Mouse (Mus musculus): ENCODE data around the gene Hist1h4c. TPM values are rescaled to one million over a fixed set of nuclear protein-coding genes. Genes with fewer than 3 reads are reported as not detected.
"Not testable (repeated sequence)": the region's sequence is repeated elsewhere in the genome, so short reads cannot be mapped to it uniquely, and the experiment has no call there.

The Hist1h4c gene
- 622 and 783 TPM in 2 replicates for total RNA-seq (2014; rRNA removed)
- 1.5 and 2.2 TPM in 2 replicates for polyA plus RNA-seq (2015; fragmentation: Nextera tagmentation; extraction: Ambion mirVana)

DNA sequence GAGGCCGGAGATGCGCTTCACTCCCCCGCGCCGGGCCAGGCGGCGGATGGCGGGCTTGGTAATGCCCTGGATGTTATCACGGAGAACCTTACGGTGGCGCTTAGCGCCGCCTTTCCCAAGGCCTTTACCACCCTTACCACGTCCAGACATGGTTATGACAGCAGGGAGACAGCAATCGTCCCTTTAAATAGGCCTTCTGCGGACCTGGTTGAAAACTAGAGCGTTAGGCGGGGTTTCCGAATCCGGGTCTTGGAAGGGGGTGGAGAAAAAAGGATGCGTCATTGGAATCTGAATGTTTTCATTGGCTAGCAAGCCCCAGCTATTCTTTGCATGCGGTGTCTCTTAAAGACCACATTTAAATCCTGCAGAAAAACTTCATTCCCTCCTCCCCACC lies at the start of gene Hist1h4c:
Gene Hist1h4c (minus strand): TSS at position 155 of the 394 bp plus-strand sequence.
- H3K4me3 ChIP-seq (ENCODE audit: low read depth, low read length), result peak within 1 kb of the TSS; percentile 43
- 0% methylated on average over 16 of the region's 22 CpGs for WGBS
- peak within 1 kb of the TSS; percentile 59 for H3K4me2 ChIP-seq (ENCODE audit: low read depth, low read length, poor library complexity, severe bottlenecking)
- H3K27me3 ChIP-seq (ENCODE audit: insufficient read depth, low read length), result no peaks in the 10 kb centered on the region
- DNase-seq (ENCODE audit: low spot score) (peak; percentile 98), ATAC-seq (ENCODE audit: low FRiP score) (peak; percentile 97)
- no peaks in the 10 kb centered on the region for H3K4me1 ChIP-seq (ENCODE audit: insufficient read depth, low read length)
- H3K9me3 ChIP-seq (ENCODE audit: low read length), result no peaks in the 10 kb centered on the region
- TF ChIP-seq CTCF (IDR thresholded peaks at IDR 0.05), result peak; percentile 21
- H3K9ac ChIP-seq (replicated peaks; ENCODE audit: low read length, poor library complexity, severe bottlenecking), result peak within 1 kb of the TSS; percentile 56
- peak within 1 kb of the TSS; percentile 78 for H3K27ac ChIP-seq (ENCODE audit: low read depth, low read length)
- no peaks in the 10 kb centered on the region for H3K36me3 ChIP-seq (ENCODE audit: insufficient read depth, low read length)

DNA sequence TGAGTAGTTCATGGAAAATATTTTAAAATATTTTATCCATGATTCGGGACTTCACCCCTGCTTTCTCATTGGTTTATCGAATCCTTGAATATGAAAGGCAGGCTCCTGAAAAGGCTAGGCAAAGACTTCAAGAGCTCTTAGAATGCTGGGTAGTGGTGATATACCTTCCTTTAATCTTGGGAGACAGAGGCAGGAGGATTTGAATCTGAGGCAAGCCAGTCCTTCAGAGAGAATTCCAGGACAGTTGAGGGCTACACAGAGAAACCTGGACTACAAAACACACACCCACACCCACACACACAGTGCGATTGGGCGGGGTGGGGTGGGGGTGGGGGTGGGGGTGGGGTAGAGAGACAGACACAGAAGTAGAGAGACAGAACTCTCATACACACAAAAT lies 49.6 kb upstream of the Hist1h4c start:
- Histone ChIP-seq H3K27ac (ENCODE audit: low read depth, low read length) (no peak overlapping the region), H3K4me3 (ENCODE audit: low read depth, low read length) (no peak overlapping the region), H3K27me3 (ENCODE audit: insufficient read depth, low read length) (no peaks in the 10 kb centered on the region), H3K9ac (replicated peaks; ENCODE audit: low read length, poor library complexity, severe bottlenecking) (no peak overlapping the region), H3K4me2 (ENCODE audit: low read depth, low read length, poor library complexity, severe bottlenecking) (no peak overlapping the region), H3K36me3 (ENCODE audit: insufficient read depth, low read length) (no peaks in the 10 kb centered on the region), H3K9me3 (ENCODE audit: low read length) (no peaks in the 10 kb centered on the region), H3K4me1 (ENCODE audit: insufficient read depth, low read length) (0 out of 2 replicates have a peak, but pooled peaks cover 3% of the 10 kb centered on the region)
- WGBS, result 2% methylated on average over 4 of the region's 4 CpGs
- DNase-seq (ENCODE audit: low spot score), result no peak
- no peak for ATAC-seq (ENCODE audit: low FRiP score)
- TF ChIP-seq CTCF (IDR thresholded peaks at IDR 0.05), result no peak

DNA sequence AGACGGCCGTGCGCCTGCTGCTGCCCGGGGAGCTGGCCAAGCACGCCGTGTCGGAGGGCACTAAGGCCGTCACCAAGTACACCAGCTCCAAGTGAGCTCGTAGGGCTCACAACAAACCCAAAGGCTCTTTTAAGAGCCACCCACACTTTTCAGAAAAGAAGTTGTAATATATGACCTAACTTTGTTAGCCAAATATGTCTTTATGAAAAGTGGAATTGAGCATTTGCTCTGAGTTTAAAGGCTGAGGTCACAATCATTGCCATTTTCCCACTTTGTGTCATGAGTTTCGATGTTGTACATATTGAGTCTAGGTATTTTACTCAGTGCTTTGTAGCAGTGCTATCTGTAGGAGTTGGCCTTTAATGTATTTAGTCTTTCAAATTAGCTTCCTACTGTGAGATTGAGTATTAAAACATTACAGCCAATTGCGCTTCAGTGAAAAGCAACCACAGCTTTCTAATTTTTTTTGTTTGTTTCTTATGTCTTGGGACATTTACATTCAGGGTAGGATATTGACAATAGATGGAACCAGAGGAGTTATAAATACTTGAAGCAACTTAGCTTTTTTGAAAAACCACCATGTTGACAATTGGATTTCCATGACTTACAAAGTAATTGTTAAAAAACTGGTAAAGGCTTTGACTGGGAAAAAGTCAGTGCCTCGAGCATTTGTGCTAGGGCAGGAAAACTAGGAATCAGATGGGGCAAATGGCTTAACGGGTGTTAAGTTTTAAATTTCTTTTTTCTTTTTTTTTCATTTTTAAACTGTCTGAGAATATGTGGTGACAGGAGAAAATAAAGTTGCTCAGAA lies 49.0 kb upstream of the Hist1h4c start:
- no peak for ATAC-seq (ENCODE audit: low FRiP score)
- Histone ChIP-seq H3K4me1 (ENCODE audit: insufficient read depth, low read length) (0 out of 2 replicates have a peak, but pooled peaks cover 3% of the 10 kb centered on the region), H3K27me3 (ENCODE audit: insufficient read depth, low read length) (no peaks in the 10 kb centered on the region), H3K27ac (ENCODE audit: low read depth, low read length) (peak overlapping the region; percentile 47), H3K4me2 (ENCODE audit: low read depth, low read length, poor library complexity, severe bottlenecking) (peak overlapping the region; percentile 69), H3K9me3 (ENCODE audit: low read length) (no peaks in the 10 kb centered on the region), H3K4me3 (ENCODE audit: low read depth, low read length) (peak overlapping the region; percentile 37), H3K9ac (replicated peaks; ENCODE audit: low read length, poor library complexity, severe bottlenecking) (no peak overlapping the region), H3K36me3 (ENCODE audit: insufficient read depth, low read length) (no peaks in the 10 kb centered on the region)
- no peak for TF ChIP-seq CTCF (IDR thresholded peaks at IDR 0.05)
- 2% methylated on average over 9 of the region's 13 CpGs for WGBS
- no peak for DNase-seq (ENCODE audit: low spot score)

DNA sequence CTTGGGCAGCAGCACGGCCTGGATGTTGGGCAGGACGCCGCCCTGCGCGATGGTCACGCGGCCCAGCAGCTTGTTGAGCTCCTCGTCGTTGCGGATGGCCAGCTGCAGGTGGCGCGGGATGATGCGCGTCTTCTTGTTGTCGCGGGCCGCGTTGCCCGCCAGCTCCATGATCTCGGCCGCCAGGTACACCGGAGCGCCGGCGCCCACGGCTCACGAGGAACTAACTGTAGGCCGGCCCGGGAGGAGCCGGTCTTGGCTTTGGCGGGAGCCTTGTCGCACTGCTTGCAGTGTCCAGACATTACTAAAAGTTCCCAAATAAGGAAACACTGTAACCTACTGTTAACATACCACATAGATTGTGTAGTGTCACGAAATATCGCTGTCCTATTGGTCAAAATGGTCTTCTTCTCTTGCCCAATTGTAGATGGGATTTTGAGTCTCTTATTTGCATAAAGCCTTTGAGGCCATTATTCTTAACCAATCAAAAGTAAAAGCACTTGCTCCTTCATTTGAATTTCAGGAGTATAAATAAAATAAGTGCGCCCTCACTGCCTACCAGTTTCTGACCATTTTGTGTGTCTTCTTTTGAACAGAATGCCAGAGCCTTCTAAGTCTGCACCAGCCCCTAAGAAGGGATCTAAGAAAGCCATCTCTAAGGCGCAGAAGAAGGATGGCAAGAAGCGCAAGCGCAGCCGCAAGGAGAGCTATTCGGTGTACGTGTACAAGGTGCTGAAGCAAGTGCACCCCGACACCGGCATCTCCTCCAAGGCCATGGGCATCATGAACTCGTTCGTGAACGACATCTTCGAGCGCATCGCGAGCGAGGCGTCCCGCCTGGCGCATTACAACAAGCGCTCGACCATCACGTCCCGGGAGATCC lies 48.2 kb upstream of the Hist1h4c start, which contains the start of gene Hist1h2bb:
Gene Hist1h2bb (plus strand): TSS at position 534 of the 880 bp plus-strand sequence.
- WGBS, result under 1% methylated on average over 38 of the region's 58 CpGs
- peak; percentile 92 for ATAC-seq (ENCODE audit: low FRiP score)
- not testable (repeated sequence) for H3K9me3 ChIP-seq (ENCODE audit: low read length)

DNA sequence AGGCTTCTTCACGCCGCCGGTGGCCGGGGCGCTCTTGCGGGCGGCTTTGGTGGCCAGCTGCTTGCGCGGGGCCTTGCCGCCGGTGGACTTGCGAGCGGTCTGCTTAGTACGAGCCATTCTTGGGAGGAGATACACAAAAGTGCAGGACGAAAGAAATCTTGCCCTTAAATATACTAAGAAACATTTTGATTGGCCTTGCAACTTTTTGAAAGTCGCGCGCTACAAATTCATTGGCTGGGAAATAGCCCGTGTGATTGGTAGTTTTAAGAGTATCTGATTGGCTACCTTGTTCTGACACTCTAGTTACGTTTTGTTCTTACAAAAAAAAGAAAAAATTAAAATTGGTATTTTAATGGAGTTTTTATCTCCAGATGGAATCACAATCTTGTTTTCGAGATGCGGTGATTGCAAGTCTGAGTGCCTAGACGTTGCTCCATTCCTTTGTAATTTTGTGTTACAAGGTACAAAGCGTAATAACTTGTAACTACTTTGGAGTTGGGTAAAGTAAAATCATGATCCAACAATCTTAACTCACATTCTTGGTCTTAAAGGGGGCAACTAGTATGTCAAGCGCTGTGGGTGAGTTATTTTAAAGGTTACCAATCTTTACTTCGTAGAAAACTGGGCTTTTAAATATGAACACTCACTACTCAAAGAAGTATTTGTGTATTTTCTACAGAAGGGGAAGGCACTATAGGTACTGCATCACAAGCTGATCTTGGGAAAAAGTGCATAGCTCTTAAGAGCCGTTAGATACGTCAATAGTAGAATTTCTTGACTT lies 47.3 kb upstream of the Hist1h4c start, which contains the start of gene Hist1h3c:
Gene Hist1h3c (minus strand): TSS at position 222 of the 781 bp plus-strand sequence.
- no peaks in the 10 kb centered on the region for H3K36me3 ChIP-seq (ENCODE audit: insufficient read depth, low read length)
- H3K27me3 ChIP-seq (ENCODE audit: insufficient read depth, low read length), result no peaks in the 10 kb centered on the region
- no peak within 1 kb of the TSS for H3K9ac ChIP-seq (replicated peaks; ENCODE audit: low read length, poor library complexity, severe bottlenecking)
- no peak for TF ChIP-seq CTCF (IDR thresholded peaks at IDR 0.05)
- peak within 1 kb of the TSS; percentile 37 for H3K4me3 ChIP-seq (ENCODE audit: low read depth, low read length)
- H3K4me2 ChIP-seq (ENCODE audit: low read depth, low read length, poor library complexity, severe bottlenecking), result peak within 1 kb of the TSS; percentile 69
- H3K27ac ChIP-seq (ENCODE audit: low read depth, low read length), result peak within 1 kb of the TSS; percentile 85
- 0 out of 2 replicates have a peak, but pooled peaks cover 3% of the 10 kb centered on the region for H3K4me1 ChIP-seq (ENCODE audit: insufficient read depth, low read length)
- no peaks in the 10 kb centered on the region for H3K9me3 ChIP-seq (ENCODE audit: low read length)
- ATAC-seq (ENCODE audit: low FRiP score) (peak; percentile 81), DNase-seq (ENCODE audit: low spot score) (peak; percentile 95)
- WGBS, result 1% methylated on average over 21 of the region's 28 CpGs

More for the DNA sequence above, 48.2 kb upstream of the Hist1h4c start, which contains the start of gene Hist1h2bb:
- H3K4me3 ChIP-seq (ENCODE audit: low read depth, low read length), result peak within 1 kb of the TSS; percentile 37
- H3K4me2 ChIP-seq (ENCODE audit: low read depth, low read length, poor library complexity, severe bottlenecking), result peak within 1 kb of the TSS; percentile 69
- not testable (repeated sequence) for H3K27me3 ChIP-seq (ENCODE audit: insufficient read depth, low read length); H3K4me1 ChIP-seq (ENCODE audit: insufficient read depth, low read length); H3K36me3 ChIP-seq (ENCODE audit: insufficient read depth, low read length); H3K9ac ChIP-seq (replicated peaks; ENCODE audit: low read length, poor library complexity, severe bottlenecking)
- peak; percentile 95 for DNase-seq (ENCODE audit: low spot score)
- H3K27ac ChIP-seq (ENCODE audit: low read depth, low read length), result peak within 1 kb of the TSS; percentile 85

Measured in midbrain, postnatal 0 days (tissue).